Mouse (Mus musculus): ENCODE measurements at regions not wholly inside any gene's neighbourhood (a gene's known extent, or its start where the extent isn't known, plus 50 kb on each side); places are given as distances from the start of the nearest gene placed in this dataset.

DNA sequence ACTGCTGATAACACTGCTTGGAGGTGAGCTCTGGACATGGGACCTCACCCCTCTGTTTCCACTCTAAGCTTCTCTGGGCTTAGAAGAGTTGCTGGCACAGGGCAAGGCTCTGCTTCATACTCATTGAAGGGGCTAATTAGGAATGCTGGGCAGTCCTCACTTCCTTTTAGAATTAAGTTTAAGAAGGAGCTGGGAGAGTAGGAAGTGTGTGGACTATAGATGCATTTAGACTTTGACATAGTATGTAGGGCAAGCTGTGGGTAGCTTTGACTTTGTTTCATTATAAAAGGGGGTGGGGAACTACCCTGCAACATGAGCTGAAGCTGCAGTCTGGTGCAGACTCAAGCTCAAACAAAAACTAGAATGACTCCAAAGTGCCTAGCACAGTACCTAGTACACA lies 378.5 kb downstream of the Sox11 start:
- no peak for DNase-seq (ENCODE audit: extremely low spot score in 1 of 2, low spot score in 2 of 2)
- intact Hi-C loops (cut with DNase I), result no loop called here

DNA sequence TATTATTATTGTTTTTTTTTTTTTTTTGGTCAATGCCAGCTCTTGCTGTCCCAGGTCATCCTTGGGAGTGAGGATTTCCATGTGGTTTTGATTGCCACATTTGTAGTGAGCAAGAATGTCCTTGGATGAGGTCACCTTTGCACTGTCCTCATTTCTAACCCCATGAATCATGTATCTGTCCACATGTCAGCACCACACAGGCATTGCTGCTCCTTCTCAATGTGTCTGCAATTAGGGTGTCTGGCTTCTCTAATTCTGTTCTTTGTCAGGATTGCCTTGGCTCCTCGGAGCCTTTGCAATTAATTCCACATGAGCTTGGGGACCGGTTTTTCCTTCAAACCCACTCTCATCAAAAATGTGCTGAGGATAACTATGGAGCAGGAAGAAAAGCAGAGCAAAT lies 402.5 kb downstream of the Sox11 start:
- DNase-seq (ENCODE audit: extremely low spot score in 1 of 2, low spot score in 2 of 2), result no peak
- intact Hi-C loops (cut with DNase I), result no loop called here

DNA sequence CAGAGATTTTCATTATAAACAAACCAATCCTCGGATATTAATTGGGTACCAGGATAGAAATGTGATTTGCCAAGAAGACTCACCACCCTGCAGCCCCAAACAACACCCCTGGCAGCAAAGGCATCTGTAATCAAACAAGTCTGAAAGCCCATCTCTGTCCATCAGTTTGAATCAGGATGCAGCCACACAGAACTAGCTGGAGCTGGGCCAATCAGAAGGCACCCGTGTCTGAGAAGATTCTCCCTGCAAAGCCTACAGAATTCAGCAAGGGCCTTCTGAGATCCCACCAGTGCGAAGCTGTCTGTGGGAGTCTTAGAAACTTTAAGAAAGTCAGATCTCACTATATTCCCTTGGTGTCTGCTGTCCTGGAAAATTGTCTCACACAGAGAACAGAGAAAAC lies 404.5 kb downstream of the Sox11 start:
- no peak for DNase-seq (ENCODE audit: extremely low spot score in 1 of 2, low spot score in 2 of 2)
- intact Hi-C loops (cut with DNase I), result no loop called here

DNA sequence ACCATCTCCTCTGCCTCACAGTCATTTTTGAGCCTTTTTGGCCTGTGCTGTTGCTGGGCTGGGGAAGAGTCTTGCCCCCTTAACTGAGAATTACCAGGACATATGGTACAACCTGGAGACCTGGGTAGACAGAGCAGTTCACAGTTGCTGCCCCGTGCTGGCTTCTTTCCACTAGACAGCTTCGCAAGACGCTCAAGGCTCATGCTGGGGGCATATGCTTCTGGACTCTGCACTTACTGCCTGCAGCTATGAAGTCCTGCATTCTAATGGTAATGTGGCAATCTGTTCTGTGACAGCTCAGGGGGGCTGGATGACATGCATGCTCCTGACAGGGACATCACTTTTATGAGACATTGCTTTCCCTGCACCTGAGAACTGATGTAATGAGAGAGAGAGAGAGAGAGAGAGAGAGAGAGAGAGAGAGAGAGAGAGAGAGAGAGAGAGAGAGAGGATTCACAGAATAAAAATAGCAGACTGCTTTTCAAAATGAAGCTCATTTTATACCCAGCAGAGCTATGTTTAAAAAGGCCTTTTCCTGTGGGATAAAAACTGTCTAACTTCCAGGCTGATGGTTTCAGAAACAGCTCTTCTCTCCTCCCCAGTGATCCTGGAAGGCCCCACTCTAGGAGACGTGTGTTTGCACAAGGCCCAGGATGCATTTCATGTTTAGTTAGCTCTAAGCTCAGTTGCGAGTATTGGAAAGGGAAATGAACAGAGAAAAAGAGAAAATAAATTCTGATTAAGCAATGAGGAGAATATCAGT lies 405.5 kb downstream of the Sox11 start:
- intact Hi-C loops (cut with DNase I), result no loop called here
- no peak for DNase-seq (ENCODE audit: extremely low spot score in 1 of 2, low spot score in 2 of 2)

DNA sequence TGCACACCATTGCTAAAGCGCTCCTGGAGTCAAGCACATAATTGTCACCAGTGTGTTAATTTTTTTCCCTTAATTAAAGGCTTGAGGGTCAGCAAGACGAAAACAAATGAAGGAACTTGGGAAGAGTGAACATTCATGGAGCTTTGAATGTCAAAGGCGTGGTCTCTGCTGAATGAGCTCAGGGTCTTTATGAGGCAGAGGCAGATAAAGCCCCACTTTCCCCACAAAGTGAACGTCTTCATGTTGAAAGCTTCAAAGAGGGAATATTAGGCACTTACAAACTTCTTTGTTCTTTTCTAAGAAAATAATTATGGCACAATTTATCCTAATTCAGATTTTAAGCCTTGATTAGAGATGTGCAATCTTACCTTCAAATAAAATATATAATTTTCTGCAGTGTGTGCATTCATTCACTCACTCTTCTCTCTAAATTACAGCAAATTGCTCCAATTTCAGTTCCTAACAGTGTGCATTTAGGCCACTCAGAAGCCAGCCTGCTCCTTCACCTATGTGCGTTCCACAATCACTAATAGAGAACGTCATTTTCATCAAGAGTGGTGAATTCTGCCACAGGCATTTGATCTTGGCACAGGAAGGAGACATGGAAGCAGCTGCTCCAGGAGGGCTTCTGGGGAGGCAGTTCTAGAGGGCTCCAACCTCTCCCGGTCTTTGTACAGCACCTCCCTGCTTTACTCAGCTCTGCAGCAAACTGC lies 412.1 kb downstream of the Sox11 start:
- intact Hi-C loops (cut with DNase I), result no loop called here
- DNase-seq (ENCODE audit: extremely low spot score in 1 of 2, low spot score in 2 of 2), result no peak

DNA sequence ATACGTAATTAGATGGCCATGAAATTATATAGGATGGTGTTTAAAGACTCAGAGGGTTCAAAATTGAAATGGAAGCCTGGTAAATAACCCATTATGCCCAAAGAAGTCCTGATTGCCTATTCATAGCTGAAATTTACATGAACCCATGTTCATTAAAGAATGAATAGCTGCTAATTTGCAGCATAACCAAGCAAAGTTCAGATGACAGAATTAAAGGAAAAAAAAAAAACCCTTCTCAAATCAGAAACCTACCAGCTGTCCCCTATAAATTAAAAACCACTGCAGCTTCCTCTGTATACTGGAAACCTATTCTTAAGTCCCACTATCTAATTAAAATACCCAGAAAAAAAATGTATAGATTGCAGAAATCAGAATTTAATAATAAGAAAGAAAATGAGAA lies 436.2 kb downstream of the Sox11 start:
- intact Hi-C loops (cut with DNase I), result no loop called here
- DNase-seq (ENCODE audit: extremely low spot score in 1 of 2, low spot score in 2 of 2), result no peak

DNA sequence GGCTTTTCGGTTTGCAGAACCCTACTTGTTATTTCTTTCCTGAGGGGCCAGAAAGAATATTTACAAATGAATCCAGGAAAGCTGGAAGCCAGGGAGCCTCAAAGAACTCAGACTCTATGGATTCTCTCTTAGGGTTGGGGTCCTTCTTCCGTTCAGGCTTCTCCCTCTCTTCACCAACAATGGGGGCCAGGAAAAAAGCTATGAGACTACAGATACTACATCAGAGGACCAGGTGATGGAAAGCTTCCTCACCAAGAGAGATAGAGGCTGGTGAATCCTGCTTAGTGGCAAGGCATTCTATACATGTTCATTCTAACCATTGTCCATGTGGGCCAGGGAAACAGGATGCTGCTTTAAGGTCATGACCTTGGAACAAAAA lies 434.9 kb downstream of the Cmpk2 start:
- intact Hi-C loops (cut with DNase I), result no loop called here
- no peak for DNase-seq (ENCODE audit: extremely low spot score in 1 of 2, low spot score in 2 of 2)

DNA sequence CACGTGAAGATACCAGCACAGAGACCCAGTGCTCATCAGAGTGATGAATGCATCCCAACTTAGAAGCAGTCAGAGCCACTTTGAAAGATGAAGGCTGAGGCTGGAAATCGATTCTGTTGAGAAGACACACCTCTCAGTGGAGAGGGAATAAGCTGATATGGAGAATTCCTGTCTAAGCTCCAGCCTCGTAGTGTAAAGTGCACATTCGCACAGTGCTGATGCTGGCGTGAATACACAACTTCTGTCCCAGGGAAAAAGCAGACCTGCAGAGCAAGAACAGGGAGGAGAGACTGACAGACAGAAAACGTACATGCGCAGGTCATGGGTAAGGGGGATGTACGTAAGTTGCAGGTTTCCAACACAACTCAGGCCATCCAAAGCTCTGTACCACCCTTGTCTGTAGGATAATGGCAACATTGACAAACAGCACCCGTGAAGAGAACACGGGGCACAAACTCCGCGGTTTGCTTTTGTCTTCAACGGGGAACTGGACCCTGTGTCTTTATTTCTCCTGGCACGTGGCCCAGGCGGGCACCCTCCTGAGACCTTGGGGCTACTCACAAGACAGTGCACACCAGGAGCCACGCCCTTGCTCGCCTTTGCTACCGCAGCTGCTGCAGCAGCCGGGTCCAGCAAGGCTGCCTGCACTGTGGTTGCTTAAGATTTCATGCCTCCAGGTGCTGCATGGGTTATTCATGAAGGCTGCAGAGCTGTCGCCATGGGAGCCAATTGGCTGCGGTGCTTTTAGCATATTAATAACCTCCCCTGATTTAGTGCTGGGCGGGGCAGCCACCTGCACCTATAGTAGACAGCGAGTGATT lies 434.3 kb downstream of the Cmpk2 start:
- intact Hi-C loops (cut with DNase I), result no loop called here
- DNase-seq (ENCODE audit: extremely low spot score in 1 of 2, low spot score in 2 of 2), result peak; percentile 28 to 62

DNA sequence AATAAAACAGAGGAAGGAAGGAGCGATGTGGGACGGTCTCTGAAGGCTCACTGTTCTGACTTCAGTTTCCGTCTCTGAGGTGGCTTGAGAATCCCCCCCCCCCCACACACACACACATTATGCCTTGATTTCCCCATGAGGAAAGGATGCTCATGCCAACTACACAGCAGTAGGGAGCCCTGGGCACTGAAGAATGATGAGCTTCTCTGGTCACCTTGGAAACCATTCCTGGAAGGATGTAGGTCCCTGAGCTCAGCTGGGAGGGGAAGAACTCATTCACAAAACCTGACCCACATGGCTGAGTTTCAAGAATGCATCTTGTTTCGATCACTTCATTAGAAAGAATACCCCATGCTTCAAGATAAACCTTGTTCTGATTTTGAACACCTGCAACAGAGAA lies 422.2 kb downstream of the Cmpk2 start:
- intact Hi-C loops (cut with DNase I), result no loop called here
- DNase-seq (ENCODE audit: extremely low spot score in 1 of 2, low spot score in 2 of 2), result no peak

DNA sequence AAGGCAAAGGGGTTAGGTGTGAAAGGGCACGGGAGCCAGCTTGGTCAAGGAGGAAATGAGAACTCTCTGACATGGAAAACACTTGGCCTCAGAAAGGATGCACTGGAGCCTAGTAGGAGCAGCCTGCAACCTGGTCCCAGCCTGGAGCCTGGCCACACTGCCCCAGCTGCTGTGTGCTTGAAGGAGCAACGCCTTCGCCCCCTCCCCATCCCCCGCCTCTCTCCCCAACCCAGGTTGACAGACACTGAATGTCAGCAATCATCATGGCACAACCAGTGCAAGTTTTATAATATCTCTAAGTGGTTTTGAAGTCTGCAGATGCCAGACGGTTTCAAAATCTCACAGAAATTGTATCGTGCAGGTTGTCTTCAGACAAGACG lies 417.6 kb downstream of the Cmpk2 start:
- peak in 1 of 2 experiments; percentile 38 for DNase-seq (ENCODE audit: extremely low spot score in 1 of 2, low spot score in 2 of 2)
- intact Hi-C loops (cut with DNase I), result no loop called here

DNA sequence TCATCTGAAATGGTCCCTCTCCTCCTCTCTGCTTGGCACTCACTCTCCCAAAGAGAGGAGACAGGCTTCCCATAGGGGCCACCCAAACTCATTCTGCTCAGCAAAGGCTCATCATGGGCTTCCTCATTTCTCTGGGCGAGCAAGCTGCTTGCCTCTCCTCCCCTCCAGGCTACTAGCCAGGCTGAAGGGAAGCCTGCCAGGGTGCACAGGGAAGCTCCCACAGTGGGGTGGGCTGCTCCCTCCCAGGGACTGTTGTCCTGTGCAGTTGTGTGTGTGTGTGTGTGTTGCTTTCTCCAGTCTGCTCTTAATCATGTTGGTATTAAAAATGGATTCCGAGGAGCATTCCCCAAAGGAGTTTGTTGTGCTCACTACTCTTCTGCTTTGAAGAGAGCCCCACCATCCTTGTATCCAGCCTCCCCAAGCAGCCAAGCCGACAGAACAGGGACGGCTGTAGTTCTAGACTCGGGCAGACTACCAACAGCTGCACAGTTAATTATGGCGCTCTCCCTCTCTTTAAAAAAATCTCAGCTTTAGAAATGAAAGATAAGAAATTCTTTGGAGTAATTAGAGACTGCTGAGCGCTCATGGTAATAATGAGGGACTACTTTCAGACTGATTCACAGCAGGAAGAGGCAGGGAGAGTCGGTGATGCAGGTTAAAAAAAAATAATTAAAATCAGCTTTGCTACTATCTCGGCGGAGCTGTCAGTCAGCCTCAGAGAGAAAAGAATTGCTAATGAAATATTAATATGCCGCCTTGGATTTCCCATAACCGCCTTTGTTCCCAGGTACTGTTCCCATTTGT lies 417.0 kb downstream of the Cmpk2 start:
- DNase-seq (ENCODE audit: extremely low spot score in 1 of 2, low spot score in 2 of 2), result peak; percentile 56 to 72

DNA sequence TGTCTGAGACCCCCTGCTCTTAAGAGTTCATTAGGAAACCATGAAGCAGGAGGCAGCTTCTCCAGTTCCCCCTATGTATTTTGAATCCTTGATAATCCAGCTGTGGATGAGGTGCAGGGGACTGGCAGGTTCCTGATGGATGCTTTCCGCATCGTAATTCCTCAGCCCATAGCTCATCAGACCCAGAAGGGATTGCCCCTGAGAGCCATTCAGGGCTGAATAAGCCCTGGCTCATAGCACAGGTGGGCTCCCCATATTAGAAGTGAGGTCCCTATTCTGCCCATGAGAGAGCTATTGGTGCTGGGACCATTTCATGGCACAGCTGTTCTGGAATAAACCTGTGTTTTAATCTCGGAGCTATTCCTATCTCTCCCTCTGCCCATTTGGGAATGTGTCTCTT lies 416.1 kb downstream of the Cmpk2 start:
- intact Hi-C loops (cut with DNase I), result no loop called here
- no peak for DNase-seq (ENCODE audit: extremely low spot score in 1 of 2, low spot score in 2 of 2)

More for the DNA sequence above, 417.0 kb downstream of the Cmpk2 start:
- intact Hi-C loops (cut with DNase I), result no loop called here

DNA sequence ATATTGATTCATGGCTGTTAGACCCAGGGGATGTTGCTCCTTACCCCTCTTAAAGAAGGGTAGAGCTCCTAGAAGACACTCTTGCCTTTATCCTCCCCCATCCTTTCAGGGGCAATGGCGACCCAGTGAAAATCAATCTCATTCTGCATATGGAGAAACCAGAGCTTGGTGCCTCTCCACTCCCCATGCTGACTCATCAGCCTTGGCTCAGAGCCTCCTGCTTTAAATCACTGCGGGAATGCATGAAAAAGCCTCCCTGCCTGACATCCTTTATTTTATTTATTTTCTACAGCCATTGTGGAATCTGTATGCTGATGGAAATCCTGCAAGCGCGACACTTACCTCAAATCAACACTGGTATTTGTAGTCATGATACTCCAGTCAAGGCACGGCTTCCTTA lies 415.2 kb downstream of the Cmpk2 start:
- DNase-seq (ENCODE audit: extremely low spot score in 1 of 2, low spot score in 2 of 2), result peak; percentile 31 to 46
- intact Hi-C loops (cut with DNase I), result no loop called here

DNA sequence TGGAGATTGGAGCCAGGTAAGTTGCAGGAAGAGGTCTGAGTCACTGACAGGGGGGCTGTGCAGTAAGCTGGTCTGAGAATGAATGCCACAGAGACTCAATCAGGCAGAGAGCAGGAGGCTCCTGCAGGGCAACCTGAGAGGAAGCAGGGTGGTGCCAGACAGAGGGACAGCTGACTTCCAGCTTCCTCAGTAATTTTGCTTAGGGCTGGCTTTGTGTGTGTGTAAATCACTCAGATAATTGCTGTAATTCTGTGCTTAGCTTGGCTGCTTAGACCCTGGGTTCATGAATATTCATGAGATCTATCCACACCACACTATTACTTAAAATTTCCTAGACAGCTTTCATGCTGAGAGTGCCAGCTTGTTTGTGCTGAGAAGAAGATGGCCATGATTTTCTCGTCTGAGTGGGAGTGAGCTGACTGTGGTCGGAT lies 408.7 kb downstream of the Cmpk2 start:
- intact Hi-C loops (cut with DNase I), result no loop called here
- DNase-seq (ENCODE audit: extremely low spot score in 1 of 2, low spot score in 2 of 2), result peak in 1 of 2 experiments; percentile 27

DNA sequence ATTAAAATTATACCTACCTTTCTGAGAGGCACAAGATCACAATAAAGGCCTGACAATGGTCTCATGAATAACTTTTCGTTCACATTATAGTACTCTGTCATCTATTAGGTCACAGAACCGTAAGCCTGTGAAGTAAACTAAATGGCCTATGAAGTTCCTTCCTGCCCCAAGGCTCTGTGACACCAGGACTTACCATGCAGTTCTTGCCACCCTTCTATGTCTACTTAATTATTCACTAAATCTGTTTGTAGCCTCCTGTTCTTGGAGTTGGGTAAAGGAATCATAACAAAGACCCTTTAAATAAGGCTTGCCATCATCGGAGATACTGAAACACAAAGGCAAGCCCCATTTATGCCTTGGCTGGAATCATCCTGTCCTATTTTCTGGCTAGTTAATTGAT lies 408.3 kb downstream of the Cmpk2 start:
- no peak for DNase-seq (ENCODE audit: extremely low spot score in 1 of 2, low spot score in 2 of 2)
- intact Hi-C loops (cut with DNase I), result no loop called here

DNA sequence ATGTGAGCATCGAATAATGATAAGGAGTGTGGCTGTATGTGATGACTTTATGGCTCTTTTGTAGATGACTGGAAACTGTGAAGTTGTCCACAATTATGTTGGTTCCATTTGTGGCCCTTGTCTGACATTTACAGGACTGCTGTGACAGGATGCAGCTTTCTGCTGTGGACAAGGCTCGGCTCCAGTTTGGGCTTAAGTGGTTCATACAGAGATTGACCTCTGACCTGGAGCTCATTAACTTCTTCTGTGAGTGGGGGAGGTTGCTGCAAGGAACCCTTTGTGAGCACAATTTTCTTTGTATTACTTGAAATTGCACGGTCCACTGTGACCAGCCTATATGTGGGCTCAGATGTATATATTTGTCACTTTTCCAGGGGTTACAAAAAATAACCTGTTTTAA lies 403.5 kb downstream of the Cmpk2 start:
- intact Hi-C loops (cut with DNase I), result no loop called here
- no peak for DNase-seq (ENCODE audit: extremely low spot score in 1 of 2, low spot score in 2 of 2)

DNA sequence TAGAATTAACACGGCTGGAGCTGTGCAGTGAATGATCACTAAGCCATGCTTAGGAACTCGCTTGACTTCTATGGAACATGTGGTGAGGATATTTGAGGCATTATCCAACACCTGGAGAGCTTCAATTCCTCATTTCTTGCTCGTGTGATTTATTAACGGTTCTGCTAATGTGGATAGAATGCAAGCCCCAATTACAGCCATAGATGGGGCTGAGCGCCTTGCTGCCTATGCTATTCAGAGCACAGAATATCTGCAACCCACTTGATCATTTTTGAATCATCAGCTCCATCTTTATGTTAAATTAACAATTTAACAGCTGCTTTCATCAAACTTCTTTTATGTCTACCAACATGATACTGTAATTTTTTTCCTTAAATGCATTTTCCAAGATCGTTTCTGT lies 398.7 kb downstream of the Cmpk2 start:
- intact Hi-C loops (cut with DNase I), result loop anchor here (10.0 kb wide), 1 partner anchor 293 kb away; no protein-coding TSS in a partner anchor
- DNase-seq (ENCODE audit: extremely low spot score in 1 of 2, low spot score in 2 of 2), result no peak

DNA sequence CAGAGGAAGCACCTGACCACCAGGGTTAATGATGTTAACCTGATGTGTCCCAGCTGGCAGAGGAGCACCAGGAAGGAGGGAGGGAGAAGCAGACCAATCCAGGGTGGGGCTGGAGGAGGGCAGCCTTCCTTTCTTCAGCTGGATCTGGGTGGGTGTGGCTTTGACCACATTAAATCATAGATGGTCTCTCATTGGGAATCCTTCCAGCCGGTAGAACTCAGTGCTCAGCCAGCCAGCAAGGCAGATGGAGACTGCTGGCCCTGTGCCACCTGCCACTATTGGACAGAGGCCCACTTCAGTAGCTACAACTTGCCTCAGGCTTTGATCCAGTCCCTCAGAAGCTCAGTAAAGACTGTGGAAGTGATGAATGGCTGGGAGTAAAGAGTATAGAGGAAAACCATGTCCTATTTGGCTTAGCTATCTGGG lies 386.1 kb downstream of the Cmpk2 start:
- peak; percentile 81 to 85 for DNase-seq (ENCODE audit: extremely low spot score in 1 of 2, low spot score in 2 of 2)
- intact Hi-C loops (cut with DNase I), result no loop called here

DNA sequence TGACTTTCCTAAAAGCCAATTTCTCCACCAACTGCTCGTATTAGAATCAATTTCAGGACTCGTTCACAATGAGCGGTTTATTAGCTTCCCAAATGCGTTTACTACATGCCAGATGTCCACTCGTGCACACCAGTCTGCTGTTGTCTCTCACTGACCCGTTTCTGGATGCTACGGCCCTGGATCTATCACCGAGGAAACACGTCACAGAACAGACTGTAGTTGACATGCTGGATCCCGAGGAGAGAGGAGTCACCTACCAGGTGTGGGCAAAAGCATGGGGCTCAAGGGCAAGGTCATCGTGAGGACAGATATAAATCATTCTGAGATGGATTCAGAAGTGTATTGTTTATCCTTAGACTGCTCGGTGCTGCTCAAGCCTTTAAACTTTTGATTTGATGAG lies 375.9 kb downstream of the Cmpk2 start:
- intact Hi-C loops (cut with DNase I), result no loop called here
- DNase-seq (ENCODE audit: extremely low spot score in 1 of 2, low spot score in 2 of 2), result no peak

Data from left cerebral cortex, postnatal 10 days (tissue).